Mouse (Mus musculus) CD4-positive, CD25-positive, alpha-beta regulatory T cell, adult 2 months (primary cell): ENCODE measurements around the gene Ddb2.
A peak's percentile ranks its signal among the peaks of the same experiment; 100 is the strongest.

Source experiments
- DNase-seq: peaks from one replicate; pipeline ENCODE4 v3.0.0-alpha.2; 2012; ENCODE audit warnings: low read depth, low spot score

Ddb2 gene

GRCm38 (mm10) chr2:91190501-91190900 is 46.3 kb downstream of the Ddb2 start:
- no peak for DNase-seq

- peak; percentile 59 for DNase-seq
These were observed 49.4 kb downstream of the Ddb2 start for GRCm38 (mm10) chr2:91187431-91187830.

GRCm38 (mm10) chr2:91186208-91186607 is 50.6 kb downstream of the Ddb2 start:
- no peak for DNase-seq

GRCm38 (mm10) chr2:91183711-91184405 is 52.9 kb downstream of the Ddb2 start, which contains the start of gene Madd:
TSS of gene Madd (minus strand) at chr2:91183837.
- peak; percentile 79 for DNase-seq

GRCm38 (mm10) chr2:91183148-91183513 is 53.7 kb downstream of the Ddb2 start:
- peak; percentile 99 for DNase-seq

GRCm38 (mm10) chr2:91182405-91183147 is 54.2 kb downstream of the Ddb2 start:
- DNase-seq, result peak; percentile 91

GRCm38 (mm10) chr2:91182016-91182404 is 54.8 kb downstream of the Ddb2 start:
- DNase-seq, result peak; percentile 74

GRCm38 (mm10) chr2:91180706-91181105 is 56.1 kb downstream of the Ddb2 start:
- no peak for DNase-seq

GRCm38 (mm10) chr2:91179825-91180224 is 57.0 kb downstream of the Ddb2 start:
- no peak for DNase-seq

- DNase-seq, result no peak
These were observed 60.5 kb downstream of the Ddb2 start for GRCm38 (mm10) chr2:91176234-91176633.

- no peak for DNase-seq
These were observed 61.3 kb downstream of the Ddb2 start for GRCm38 (mm10) chr2:91175490-91175889.

GRCm38 (mm10) chr2:91169587-91170322 is 67.0 kb downstream of the Ddb2 start:
- no peak for DNase-seq

- no peak for DNase-seq
These were observed 69.2 kb downstream of the Ddb2 start for GRCm38 (mm10) chr2:91167629-91168028.

- no peak for DNase-seq
These were observed 71.8 kb downstream of the Ddb2 start for GRCm38 (mm10) chr2:91164991-91165390.

- no peak for DNase-seq
These were observed 73.2 kb downstream of the Ddb2 start for GRCm38 (mm10) chr2:91163532-91163931.

GRCm38 (mm10) chr2:91162952-91163351 is 73.8 kb downstream of the Ddb2 start:
- no peak for DNase-seq
